Mouse (Mus musculus) C2C12 (cell line): ENCODE measurements at regions not wholly inside any gene's neighbourhood (a gene's known extent, or its start where the extent isn't known, plus 50 kb on each side); places are given as distances from the start of the nearest gene placed in this dataset.

Source experiments
- H3K27me3 ChIP-seq: one replicate; pipeline ENCODE4 v1.6.1; 2011; ENCODE audit not compliant: control insufficient read depth, insufficient read depth, insufficient read length
- H3K36me3 ChIP-seq: one replicate; pipeline ENCODE4 v1.6.1; 2011; ENCODE audit not compliant: control insufficient read depth, insufficient read depth
- H3K4me3 ChIP-seq: one replicate; pipeline ENCODE4 v1.5.1; 2011; ENCODE audit warnings: mild to moderate bottlenecking, control low read depth; ENCODE audit not compliant: poor library complexity, insufficient read depth, severe bottlenecking
- H3K79me2 ChIP-seq: one replicate; pipeline ENCODE4 v1.6.1; 2011; ENCODE audit not compliant: control insufficient read depth, insufficient read depth
- H3K79me3 ChIP-seq: one replicate; pipeline ENCODE4 v1.6.1; 2011; ENCODE audit warnings: low read depth, control low read depth
- H3ac ChIP-seq: one replicate; pipeline ENCODE3; 2011; ENCODE audit warnings: low read depth; ENCODE audit not compliant: control insufficient read depth, insufficient read length
- CEBPB ChIP-seq: IDR thresholded peaks from one replicate; pipeline ENCODE4 v1.6.1; 2011; ENCODE audit warnings: low read depth, mild to moderate bottlenecking, control low read depth, moderate library complexity
- CTCF ChIP-seq: IDR thresholded peaks from one replicate; pipeline ENCODE4 v1.5.1; 2011; ENCODE audit not compliant: control insufficient read depth, insufficient read depth, insufficient read length
- FOSL1 ChIP-seq: IDR thresholded peaks from one replicate; pipeline ENCODE4 v1.8.0; 2011; ENCODE audit warnings: mild to moderate bottlenecking, low read length; ENCODE audit not compliant: poor library complexity, insufficient read depth, severe bottlenecking
- MAX ChIP-seq: IDR thresholded peaks from one replicate; pipeline ENCODE4 v1.6.1; 2011; ENCODE audit warnings: mild to moderate bottlenecking, control low read depth
- MYOD1 ChIP-seq: IDR thresholded peaks from one replicate; pipeline ENCODE4 v1.6.1; 2011; ENCODE audit warnings: low read depth; ENCODE audit not compliant: control insufficient read depth, insufficient read length
- MYOG ChIP-seq: IDR thresholded peaks from one replicate; pipeline ENCODE4 v1.6.1; 2011; ENCODE audit not compliant: control insufficient read depth, insufficient read length; ENCODE audit errors: extremely low read depth
- USF1 ChIP-seq: IDR thresholded peaks from one replicate; pipeline ENCODE4 v1.6.1; 2011; ENCODE audit warnings: low read depth, mild to moderate bottlenecking, control low read depth, moderate library complexity

- H3K27me3 ChIP-seq = no peaks in the 10 kb centered on the region
- H3K4me3 ChIP-seq = no peak overlapping the region
- no peaks in the 10 kb centered on the region for H3K79me2 ChIP-seq
- H3K79me3 ChIP-seq = no peaks in the 10 kb centered on the region
- H3ac ChIP-seq = no peak overlapping the region
- no peaks in the 10 kb centered on the region for H3K36me3 ChIP-seq
- TF ChIP-seq MYOD1 = no peak
- no peak for TF ChIP-seq MAX
- TF ChIP-seq MYOG = no peak
- no peak for TF ChIP-seq CTCF
- TF ChIP-seq CEBPB = no peak
Measured at GRCm38 (mm10) chr19:22071701-22072100, 67.1 kb upstream of the Trpm3 start.

GRCm38 (mm10) chr19:22074042-22074441, 64.8 kb upstream of the Trpm3 start:
- no peaks in the 10 kb centered on the region for H3K79me3 ChIP-seq
- no peak for TF ChIP-seq FOSL1
- TF ChIP-seq MAX = no peak
- no peak for TF ChIP-seq USF1
- TF ChIP-seq MYOD1 = no peak
- no peak for TF ChIP-seq CEBPB
- no peak for TF ChIP-seq MYOG
- no peak for TF ChIP-seq CTCF
- H3K36me3 ChIP-seq = no peaks in the 10 kb centered on the region
- no peak overlapping the region for H3ac ChIP-seq
- no peaks in the 10 kb centered on the region for H3K79me2 ChIP-seq
- H3K4me3 ChIP-seq = no peak overlapping the region
- no peaks in the 10 kb centered on the region for H3K27me3 ChIP-seq

- no peaks in the 10 kb centered on the region for H3K36me3 ChIP-seq
- TF ChIP-seq MAX (no peak), CTCF (no peak), CEBPB (no peak), FOSL1 (no peak), MYOG (no peak), MYOD1 (no peak), USF1 (no peak)
Measured at GRCm38 (mm10) chr19:22081448-22081847, 57.4 kb upstream of the Trpm3 start.

More at GRCm38 (mm10) chr19:22081448-22081847, 57.4 kb upstream of the Trpm3 start:
- H3K79me2 ChIP-seq = no peaks in the 10 kb centered on the region
- H3K4me3 ChIP-seq = no peak overlapping the region
- no peaks in the 10 kb centered on the region for H3K27me3 ChIP-seq
- H3K79me3 ChIP-seq = no peaks in the 10 kb centered on the region
- H3ac ChIP-seq = no peak overlapping the region
